Mouse (Mus musculus): ENCODE data around the gene Lzts3. TPM values are rescaled to one million over a fixed set of nuclear protein-coding genes. Genes with fewer than 3 reads are reported as not detected.

Lzts3 gene
- total RNA-seq, 2 experiments from 2014 or later: 43.9 to 50.5 TPM

DNA sequence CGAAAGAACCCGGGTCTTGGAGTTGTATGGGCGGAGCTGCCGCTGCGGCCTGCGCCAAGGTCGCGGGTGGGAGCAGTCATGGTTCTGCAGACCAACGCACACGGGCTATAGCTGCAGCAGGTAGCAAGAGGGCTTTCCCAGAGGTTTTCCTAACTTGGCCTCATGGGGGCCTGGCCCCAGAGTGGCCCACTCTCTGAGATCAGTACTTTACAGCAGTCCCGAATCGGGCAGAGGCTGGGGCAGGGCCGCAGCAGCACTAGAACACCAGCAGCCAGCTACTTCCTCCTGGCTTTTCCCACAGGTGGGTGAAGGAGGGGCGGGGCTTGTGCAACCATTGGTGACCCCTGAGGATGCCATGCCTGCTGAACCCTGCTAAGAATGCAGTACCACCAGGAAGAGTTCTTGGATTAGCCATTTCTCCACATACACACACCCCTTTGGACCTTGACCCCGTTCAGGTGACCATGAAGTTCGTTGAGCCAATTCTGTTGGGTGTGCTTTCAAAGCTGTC is 4.4 kb downstream of the Lzts3 start:
- no peak for DNase-seq (ENCODE audit: low spot score in 2 of 2)

DNA sequence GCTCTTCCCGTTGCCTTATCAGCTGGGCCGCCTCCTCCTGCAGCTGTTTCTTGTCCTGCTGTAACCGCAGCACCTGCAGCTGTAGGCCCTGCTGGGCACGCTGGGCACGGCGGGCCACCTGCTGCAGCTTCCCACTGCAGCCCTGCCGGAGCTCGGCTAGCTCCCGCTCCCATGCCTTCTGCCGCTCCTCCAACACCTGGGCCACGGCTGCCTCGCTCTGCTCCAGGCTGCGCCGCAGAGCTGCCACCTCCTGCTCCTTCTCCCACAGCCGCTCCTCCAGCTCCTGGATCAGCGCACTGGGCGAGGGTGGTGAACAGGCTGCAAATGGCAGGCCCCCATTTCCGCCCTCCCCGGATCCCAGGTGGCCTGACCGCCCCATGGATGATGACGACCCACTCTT is 6.8 kb downstream of the Lzts3 start:
- DNase-seq (ENCODE audit: low spot score in 2 of 2): no peak

DNA sequence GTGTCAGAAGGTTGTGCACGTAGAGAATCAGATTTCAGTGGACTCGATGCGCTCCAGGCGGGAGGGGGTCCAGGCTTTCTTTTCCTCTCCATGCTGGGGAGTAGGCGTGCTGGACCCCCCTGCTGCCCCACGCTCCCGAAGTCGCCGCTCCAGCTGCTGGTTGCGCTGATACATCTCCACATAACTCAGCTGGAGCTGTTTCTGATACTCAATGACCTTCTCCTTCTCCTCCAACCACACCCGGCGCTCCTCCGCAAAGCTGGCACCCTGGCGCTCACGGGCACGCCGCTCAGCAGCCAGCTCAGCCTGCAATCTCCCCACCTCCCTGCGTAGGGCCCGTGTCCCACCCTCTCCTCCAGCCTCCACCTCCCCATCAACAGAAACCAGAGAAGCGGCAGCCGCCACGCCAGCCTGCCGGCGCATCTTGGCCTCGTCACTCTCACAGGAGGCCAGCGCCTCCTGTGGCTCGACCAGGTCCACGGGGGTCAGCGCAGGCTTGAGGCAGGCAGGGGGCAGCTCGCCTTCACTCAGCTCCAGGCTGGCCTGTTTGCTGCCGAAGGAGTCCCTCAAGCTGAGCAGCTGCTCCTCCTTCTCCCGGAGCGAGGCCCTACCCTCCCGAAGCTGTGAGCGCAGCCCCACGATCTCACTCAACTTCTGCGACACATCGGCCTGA is 7.7 kb downstream of the Lzts3 start:
- DNase-seq (ENCODE audit: low spot score in 2 of 2): no peak

DNA sequence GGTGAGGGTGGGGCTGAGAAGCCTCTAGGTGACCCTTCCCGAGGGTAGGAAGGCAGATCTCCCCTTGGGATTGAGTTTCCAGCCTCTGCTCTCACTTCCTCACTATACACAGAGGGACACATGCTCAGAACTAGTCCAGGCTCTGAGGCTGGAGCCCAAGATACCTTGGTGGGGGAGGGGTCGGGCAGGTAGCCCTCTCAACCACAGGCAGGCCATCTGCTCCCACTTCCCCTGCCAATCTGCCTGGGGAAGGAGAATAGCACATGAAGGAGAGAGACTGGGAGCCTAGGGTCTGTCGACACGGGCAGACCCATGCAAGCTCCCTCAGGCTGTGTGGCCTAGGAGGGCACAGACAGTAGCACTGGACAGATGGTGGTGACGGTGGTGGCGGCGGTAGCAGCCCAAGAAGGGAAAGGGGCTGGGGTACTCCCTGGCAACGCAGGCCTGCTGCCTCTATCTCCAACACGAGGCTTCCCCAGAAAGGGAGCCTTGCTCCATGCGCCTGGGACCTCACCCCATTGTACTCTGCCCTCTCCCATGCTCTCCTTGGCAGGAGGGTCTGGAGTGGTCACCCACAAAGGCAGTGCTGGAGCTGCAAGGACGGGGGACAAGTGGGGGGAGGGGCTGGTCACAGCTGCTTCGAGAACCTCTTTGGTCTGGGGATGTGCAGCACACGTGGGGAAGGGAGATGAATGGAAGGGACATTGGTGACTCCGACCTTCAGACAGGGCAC is 8.4 kb downstream of the Lzts3 start:
- no peak for DNase-seq (ENCODE audit: low spot score in 2 of 2)

DNA sequence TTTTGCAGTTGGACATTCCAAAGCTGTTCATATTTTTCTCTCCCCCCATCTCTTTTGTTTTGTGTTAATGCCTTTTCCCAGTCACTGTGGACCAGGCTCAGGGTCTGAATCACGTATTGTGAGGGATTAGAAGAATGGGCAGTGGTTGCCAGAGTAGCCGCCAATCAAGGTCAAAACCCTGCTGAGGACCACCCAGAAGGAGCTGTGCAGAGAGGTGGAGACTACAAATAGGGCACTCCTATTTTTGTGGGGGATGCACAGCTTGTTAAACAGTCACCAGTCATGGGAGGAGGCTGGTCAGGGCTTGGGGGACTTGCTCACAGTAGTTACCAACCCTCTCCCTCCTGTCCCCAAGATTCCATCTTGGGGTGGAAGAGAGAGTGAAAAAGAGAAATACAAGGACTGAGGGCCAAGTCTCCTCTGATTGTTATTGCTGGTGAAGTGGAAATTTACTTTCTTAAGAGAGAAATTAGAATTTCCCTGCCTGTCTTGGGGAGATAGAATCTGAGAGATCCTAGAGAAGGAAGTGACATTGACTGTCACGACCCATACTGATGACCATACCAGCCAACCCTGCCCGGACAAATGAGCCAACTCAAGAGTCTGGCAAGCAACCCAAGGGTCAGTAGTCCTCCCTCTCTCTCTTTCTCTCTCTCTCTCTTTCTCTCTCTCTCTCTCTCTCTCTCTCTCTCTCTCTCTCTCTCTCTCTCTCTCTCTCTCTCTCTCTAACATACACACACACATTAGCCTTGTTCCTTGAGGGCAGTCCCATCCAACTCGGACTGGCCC is 9.5 kb downstream of the Lzts3 start:
- DNase-seq (ENCODE audit: low spot score in 2 of 2): no peak

DNA sequence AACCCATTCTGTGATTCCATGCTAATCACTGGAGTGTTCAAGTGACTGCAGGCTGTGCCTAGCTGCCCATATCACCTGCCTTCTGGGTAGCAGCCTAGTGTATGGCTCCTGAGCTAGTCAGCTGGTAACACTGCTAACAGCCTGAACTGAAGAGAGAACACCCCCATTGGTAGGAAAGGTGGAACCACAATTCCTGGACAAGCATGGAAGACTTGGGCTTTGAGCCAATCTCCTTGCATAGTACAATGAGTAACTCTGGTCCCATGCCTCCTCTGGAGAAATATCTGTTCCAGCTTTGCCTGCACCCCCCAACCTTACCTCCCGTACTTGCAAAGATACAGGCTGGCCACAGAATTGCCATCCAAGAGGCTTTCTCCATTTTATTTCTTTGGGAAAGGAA is 10.2 kb downstream of the Lzts3 start:
- DNase-seq (ENCODE audit: low spot score in 2 of 2): no peak

DNA sequence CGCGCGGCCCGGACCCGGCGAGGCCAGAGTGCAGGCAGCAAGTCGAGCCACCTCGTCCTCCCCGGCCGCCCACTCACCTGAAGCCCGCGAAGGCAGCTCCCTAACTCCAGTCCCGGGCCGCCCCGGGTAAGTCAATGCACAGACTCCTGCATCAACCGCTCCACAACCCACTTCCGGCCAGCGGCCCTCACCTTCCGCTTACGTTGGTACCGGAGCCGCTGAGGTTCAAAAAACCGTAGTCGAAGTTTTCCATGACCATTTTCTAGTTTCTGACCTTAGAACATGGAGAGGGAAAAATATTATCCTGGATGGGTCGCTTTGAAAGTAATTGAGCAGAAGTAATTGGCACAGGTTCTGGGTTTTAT is 12.8 kb downstream of the Lzts3 start, which contains the start of the genes Fastkd5 and Ubox5:
Gene Fastkd5 (minus strand): TSS at position 189 of the 365 bp plus-strand sequence.
Gene Ubox5 (minus strand): TSS at position 200 of the 365 bp plus-strand sequence.
- DNase-seq (ENCODE audit: low spot score in 2 of 2): peak; percentile 91 to 92

DNA sequence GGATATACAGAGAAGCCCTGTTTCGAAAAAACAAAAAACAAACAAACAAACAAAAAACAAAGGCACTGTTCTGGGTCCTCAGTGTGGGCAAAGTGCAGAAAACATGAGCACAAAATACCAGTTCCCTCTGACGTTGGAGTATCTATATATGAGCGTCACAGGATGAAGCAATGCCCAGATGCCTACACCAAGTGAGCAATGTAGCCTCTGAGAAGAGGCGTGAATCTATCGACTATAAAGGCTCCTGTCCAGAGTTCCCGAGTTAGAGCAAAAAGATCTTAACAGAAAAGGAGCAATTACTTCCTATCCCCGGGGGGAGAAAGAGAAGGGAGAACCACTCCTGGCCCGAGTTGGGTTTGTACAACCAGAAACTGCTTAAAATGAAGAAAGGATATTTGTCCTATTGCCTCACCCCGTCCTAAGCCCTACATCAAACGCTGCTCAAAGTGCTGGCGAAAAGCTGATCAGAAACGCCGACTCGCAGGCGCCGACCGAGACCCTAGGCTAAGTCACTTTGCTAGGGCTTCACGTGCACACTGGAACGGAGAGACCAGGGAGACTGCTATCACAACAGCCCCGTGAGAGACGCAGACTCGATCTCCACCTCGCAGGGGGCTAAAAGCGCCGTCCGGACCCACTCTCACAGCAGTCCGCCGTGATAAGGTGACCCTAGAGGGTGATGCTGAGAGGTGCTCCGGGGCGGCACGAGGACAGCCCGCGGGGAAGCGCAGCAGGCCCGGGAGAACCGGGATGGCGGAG is 13.3 kb downstream of the Lzts3 start:
- DNase-seq (ENCODE audit: low spot score in 2 of 2): no peak

DNA sequence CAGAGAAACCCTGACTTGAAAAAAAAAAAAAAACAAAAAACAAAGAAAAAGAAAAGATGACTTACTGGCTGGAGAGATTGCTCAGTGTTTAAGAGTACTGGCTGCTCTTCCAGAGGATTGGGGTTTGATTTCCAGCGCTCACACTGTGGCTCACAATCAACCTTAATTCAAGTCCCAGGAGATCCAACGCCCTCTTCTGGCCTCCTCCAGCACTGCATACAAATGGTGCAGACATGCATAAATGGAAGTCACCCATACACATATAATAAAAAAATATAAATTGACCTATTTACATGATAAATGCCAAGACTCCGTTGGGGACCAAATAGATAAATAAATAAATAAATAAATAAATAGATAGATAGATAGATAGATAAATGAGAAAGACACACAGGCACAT is 14.2 kb downstream of the Lzts3 start:
- no peak for DNase-seq (ENCODE audit: low spot score in 2 of 2)

DNA sequence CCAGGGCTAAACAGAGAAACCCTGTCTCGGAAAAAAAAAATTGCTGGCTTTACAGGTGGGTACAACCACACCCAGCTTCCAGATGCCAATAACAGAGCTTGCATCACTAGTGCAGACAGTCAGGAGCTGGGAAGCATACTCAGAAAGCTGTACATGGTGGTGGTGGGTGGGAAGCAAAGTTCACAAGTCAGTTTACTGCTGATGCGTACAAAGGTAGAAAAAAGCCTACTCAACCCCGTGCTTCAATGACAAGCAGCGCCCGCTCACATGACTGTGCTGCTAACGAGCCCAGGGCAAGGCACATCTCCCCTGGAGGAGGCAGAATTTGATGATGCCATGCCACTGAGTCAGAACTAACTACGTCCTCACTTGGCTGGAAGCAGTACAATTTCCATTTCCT is 23.6 kb downstream of the Lzts3 start:
- DNase-seq (ENCODE audit: low spot score in 2 of 2): no peak

DNA sequence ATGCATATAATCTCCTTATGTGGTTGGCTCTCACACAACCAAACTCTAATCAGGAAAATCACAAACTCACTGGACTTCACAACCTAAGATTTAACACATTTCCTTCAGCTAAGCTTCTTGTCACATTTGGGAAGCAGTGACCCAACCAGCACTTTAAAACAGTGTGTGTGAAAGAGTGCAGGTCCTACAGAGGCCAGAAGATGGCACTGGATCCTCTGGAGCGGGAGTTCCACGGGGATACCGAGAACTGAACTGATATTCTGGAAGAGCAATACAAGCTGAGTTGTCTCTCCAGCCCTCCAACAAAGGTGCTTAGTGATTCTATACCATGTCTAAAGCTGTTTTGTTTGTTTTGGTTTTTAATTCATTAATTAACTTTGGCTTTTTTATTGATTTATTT is 29.5 kb downstream of the Lzts3 start:
- DNase-seq (ENCODE audit: low spot score in 2 of 2): no peak

DNA sequence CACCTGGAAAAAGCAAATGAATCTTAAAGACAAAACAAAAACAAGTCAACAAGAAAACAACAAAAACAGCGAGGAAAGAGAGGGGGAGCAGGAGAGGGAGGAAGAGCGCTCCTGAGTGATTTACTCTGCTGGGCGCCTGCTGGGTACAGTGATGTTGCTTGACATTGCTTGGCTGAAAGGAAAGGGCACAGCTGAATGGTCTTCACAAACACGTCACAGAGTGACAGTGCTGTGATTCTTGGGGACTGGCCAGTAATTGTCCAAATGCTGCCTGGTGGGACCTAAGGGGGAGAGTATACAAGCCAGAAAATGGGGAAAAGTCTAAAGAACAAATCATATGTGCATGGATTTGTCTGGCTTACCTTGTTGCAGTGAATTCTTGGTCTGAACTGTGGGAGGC is 40.4 kb downstream of the Lzts3 start:
- DNase-seq (ENCODE audit: low spot score in 2 of 2): no peak

DNA sequence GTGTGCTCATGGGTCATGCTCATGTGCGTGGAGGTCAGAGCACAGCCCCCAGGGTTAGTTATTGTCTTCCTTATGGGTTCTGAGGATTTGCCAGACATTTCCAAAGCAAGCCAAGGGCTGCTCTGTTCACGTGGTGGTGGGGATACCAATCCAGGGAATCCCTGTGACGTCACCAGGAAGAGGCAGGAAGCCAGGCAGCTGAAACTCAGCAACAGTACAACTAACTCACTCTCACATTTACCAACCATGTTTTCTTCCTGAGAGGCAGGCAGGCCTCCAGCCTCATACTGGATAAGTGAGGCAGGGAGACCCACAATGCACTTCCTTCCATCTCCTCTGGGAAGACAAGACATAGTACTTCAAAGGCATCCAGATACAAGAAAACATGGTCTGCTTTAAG is 44.2 kb downstream of the Lzts3 start:
- DNase-seq (ENCODE audit: low spot score in 2 of 2): no peak

DNA sequence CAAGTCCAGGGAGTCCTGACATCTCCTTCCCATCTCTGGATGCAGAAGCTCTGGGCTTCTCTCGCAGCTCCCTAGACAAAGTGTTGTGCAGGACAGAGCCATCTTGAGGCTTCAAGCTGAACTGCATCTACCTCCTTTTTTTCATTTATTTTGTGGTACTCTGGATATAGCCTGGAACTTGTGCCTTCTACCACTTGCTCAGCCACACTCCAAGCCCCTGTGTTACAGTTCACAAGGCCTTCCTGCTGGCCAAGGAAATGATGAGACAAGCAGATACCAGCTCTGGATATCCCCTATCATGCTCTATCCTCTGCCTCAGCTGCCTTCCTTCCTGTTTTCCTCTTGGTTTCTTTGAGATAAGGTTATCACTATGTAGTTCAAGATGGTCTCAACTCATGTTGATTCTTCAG is 45.0 kb downstream of the Lzts3 start:
- DNase-seq (ENCODE audit: low spot score in 2 of 2): peak; percentile 49 to 50

DNA sequence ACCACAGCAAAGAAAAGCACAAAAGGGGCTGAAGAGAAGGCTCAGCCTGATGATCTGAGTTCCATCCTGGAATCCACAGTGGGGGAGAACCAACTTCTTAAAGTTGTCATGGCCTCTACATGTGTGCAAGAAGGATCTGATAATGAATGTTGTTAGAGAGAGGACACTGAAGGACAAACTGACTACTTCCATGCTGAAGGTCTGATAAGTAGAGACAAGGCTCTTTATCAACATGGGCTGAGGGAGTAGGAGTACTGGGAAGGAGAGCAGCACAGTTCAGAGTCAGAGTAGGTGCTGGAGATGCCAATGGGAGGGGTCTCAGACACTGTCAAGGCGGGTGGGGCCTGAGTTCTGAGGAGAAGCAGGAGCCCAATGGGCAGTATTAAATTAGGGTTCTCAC is 47.0 kb downstream of the Lzts3 start:
- DNase-seq (ENCODE audit: low spot score in 2 of 2): no peak

DNA sequence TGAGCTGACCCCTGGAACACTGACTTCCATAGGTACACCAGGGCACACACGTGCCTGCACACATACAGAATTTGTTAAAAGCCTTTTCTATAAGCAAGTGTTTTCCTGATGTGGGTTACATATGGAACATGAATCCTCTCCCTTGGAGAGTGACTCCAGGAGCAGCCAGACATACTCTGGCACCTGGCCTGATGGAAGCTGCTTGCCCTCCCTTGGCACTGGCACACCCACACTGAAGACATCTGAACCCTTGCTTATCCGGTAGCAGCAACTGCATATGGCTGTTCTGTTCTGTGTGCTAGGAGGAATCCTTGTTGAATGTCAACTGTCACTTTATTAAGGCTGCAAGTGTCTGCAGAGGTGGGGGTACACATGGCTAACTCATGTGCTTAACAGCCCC is 51.6 kb downstream of the Lzts3 start:
- DNase-seq (ENCODE audit: low spot score in 2 of 2): no peak

DNA sequence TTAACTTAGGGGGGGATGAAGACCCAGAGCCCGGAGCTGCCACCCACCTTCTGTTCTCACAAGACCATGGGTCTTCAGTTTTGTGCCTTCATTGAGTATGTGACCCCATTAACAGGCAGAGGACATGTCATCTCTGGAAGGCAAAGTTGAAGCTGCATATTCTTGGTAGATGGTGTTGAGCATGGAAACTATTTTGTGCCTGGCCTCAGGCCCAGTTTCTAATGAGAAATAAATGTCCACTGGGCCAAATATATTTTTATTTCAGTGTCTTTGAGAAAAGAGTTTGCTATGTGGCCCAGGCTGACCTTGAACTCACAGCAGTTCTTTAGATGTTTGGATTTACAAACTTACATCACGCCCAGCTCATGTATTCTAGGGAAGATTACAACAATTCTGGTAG is 52.8 kb downstream of the Lzts3 start:
- no peak for DNase-seq (ENCODE audit: low spot score in 2 of 2)

DNA sequence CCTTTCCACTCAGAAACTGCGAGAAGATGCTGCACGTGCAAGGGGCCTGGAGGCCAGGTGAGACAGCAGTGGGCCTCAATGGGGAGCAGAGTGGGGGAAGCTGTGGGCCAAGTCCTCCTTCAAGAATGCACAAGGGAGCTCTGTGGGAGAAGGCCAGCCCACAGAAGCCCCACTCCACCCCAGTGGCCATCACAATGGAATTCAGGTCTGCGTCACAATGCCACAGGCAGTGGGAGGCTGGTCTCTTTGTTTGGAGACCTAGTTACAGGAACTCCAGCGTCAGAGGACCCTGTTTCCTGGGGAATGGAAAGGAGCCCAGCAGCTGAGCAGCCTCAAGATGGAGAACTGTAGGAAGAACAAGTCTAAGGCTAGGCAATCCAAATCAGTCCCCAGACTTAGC is 53.4 kb downstream of the Lzts3 start:
- no peak for DNase-seq (ENCODE audit: low spot score in 2 of 2)

DNA sequence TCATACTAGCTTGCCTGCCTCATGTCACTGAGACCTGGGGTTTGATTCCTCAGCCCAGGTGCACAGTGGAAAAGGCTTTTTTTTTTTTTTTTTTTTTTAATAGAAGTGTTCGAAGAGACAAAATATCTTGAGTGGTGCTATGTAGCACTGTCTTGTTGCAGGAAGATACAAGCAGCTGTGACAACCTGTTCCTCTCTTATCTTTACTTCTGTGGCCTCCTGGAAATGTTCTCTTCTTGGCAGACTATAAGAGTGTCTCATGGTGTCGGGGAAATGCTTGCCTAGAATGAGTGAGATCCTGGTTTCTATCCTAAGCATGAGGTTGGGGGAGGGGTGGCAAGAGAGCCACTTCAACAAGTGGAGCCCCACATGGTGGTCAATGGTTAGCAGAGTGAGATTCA is 54.2 kb downstream of the Lzts3 start:
- no peak for DNase-seq (ENCODE audit: low spot score in 2 of 2)

DNA sequence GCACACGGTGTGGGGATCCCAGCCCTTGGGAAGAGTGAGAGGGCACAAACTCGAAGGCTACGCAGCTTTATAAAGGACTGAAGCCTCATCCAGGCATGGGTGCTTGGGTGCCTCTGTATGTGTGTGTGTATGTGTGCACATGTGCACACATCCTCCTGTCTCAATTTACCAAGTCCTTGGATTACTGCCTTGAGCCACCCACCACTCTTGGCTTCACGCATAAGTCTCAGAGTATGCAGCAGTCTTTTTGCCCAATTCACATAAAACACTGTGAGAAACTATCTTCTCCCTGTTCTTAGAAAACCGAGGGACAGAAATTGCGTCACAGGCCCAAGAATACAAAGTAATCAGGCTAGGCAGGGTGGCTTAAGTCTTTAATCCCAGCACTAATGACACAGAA is 56.6 kb downstream of the Lzts3 start:
- no peak for DNase-seq (ENCODE audit: low spot score in 2 of 2)

DNA sequence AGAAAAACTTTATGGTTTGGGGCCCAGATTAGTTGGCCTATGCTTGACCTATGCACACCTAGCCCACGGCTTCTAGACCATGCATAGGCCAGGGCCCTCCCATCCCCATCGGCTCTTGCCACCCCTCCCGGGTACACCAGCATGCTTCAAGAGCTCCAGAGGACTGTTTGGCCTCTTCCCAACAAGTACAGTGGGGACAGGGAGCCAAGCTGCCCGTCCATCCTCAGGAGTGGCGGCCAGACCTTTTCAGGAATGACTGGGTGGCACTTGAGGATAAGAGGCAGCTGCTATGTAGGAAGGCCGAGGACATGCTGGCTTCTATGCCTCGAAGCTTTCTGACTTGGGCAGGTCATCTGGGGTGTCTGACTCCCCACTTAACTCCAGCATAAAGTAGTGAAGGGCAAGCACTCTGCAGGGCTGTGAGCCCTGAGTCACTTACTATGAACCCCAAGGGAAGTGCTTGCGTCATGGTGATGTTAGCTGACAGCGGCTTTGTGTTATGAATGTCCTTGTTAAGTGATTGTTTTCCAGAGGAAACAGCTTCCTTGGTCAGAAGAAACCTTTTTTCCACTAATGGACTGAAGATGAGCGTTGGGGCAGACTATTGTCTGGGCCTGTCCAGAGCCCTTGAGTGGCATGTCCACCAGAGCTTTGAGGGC is 58.6 kb downstream of the Lzts3 start:
- no peak for DNase-seq (ENCODE audit: low spot score in 2 of 2)
